Mouse (Mus musculus) C2C12 (cell line): ENCODE results near the gene Ptprm.

ENCODE experiments used
- CTCF ChIP-seq: IDR thresholded peaks from one replicate; pipeline ENCODE4 v1.5.1; 2011; ENCODE audit not compliant: control insufficient read depth, insufficient read depth, insufficient read length
- MAX ChIP-seq: IDR thresholded peaks from one replicate; pipeline ENCODE4 v1.6.1; 2011; ENCODE audit warnings: mild to moderate bottlenecking, control low read depth

GRCm38 (mm10) chr17:66664796-66665195, 689.5 kb downstream of the Ptprm start:
- TF ChIP-seq CTCF (no peak), MAX (no peak)
